Mouse (Mus musculus): ENCODE data around the gene Gm4894. TPM values are rescaled to one million over a fixed set of nuclear protein-coding genes. Genes with fewer than 3 reads are reported as not detected.
A peak's percentile ranks its signal among the peaks of the same experiment; 100 is the strongest.

Gene Gm4894
- polyA plus RNA-seq, 1 experiment: not detected

DNA sequence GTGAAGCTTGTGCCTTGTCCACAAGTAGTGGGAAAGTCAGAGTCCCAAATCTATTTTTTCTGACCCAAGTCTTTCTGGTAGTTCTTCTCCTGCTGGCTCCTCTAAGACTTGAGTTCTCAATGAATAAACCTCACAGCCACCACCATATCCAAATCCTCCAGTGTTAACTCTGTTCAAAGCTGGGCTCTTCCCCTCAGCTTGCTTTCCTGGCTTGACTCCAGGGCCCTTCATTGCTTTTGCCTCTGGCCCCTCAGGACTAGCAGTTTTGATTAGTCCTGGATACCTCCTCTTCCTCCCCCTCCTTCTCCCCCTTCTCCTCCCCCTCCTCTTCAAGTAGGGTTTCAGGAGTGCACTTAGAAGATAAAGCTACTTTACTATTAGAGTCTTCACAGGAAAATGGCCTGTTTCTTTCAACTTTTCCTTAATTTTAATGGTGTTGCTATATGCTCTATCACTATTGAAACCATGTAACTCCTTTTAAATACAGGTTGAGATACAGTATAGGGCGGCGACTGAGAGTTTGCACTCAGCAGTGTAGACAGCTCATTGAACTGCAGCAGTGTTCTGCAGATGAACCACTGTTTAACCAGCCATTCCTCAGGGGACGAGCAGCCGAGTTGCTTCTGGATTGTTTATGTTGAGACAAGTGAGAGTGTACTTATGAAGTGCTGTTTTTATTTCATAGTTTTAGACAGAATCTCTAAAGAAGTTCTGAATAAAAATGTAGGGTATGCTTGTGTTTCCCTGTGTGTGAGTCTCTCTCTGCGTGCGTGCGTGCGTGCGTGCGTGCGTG, 26.4 kb downstream of the Gm4894 start:
- DNase-seq (ENCODE audit: low read depth): peak; percentile 43

GRCm38 (mm10) chr9:49295101-49295500, 44.8 kb downstream of the Gm4894 start:
- no peak for TF ChIP-seq CTCF (IDR thresholded peaks at IDR 0.05; ENCODE audit: borderline replicate concordance, extremely low read depth, insufficient read depth, insufficient read length)
- no peak for TF ChIP-seq POLR2A (IDR thresholded peaks at IDR 0.05; ENCODE audit: borderline replicate concordance, extremely low read depth, insufficient read depth, insufficient read length, poor library complexity, severe bottlenecking)
- peak; percentile 35 for DNase-seq (ENCODE audit: low read depth)

More for the DNA sequence above, 26.4 kb downstream of the Gm4894 start:
- no peak for TF ChIP-seq CTCF (IDR thresholded peaks at IDR 0.05; ENCODE audit: borderline replicate concordance, extremely low read depth, insufficient read depth, insufficient read length)
- no peak for TF ChIP-seq POLR2A (IDR thresholded peaks at IDR 0.05; ENCODE audit: borderline replicate concordance, extremely low read depth, insufficient read depth, insufficient read length, poor library complexity, severe bottlenecking)

- no peak for DNase-seq (ENCODE audit: low read depth)
- no peak for TF ChIP-seq POLR2A (IDR thresholded peaks at IDR 0.05; ENCODE audit: borderline replicate concordance, extremely low read depth, insufficient read depth, insufficient read length, poor library complexity, severe bottlenecking)
- TF ChIP-seq CTCF (IDR thresholded peaks at IDR 0.05; ENCODE audit: borderline replicate concordance, extremely low read depth, insufficient read depth, insufficient read length): no peak
Measured at GRCm38 (mm10) chr9:49307576-49307975, 57.2 kb downstream of the Gm4894 start.

DNA sequence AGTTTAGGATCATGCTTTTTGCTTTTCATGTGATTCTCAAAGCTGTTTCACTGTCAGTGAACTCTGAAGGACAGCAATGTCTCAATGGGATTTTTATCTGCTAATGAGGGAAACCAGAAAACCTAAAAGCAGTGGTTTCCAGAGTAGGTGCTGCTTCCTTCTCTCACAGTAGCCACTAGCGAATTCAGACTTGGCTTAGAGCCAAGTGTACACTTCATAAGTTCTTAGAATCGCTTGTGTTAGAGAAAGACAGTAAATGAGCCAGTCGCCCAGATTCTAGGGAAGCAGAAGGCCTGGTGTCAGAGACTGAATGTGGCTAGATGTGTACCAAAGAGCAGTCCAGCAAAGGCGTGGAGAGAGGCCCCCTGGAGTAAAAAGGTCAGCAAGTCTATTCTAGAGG, 60.5 kb downstream of the Gm4894 start:
- TF ChIP-seq CTCF (IDR thresholded peaks at IDR 0.05; ENCODE audit: borderline replicate concordance, extremely low read depth, insufficient read depth, insufficient read length) (no peak), POLR2A (IDR thresholded peaks at IDR 0.05; ENCODE audit: borderline replicate concordance, extremely low read depth, insufficient read depth, insufficient read length, poor library complexity, severe bottlenecking) (no peak)
- peak; percentile 30 for DNase-seq (ENCODE audit: low read depth)

DNA sequence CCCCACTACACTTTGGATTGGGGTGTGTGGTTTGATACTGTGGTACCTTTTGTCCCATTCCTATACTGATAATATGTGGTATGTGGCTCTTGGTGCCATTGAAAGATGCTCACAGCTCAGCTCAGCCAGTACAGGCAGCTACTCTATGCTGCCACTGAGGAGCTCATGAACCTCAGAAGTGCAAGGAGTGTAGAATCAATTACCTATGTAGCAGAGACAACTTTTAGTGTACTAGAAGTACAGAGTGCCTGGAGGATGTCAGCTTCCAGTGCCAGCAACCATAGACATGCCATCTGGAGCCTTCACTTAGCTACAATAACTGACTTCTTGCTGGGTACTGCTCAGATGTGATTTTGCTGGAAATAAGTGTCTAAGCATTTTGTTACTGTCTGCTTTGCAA, 68.3 kb downstream of the Gm4894 start:
- DNase-seq (ENCODE audit: low read depth): peak; percentile 5
- TF ChIP-seq POLR2A (IDR thresholded peaks at IDR 0.05; ENCODE audit: borderline replicate concordance, extremely low read depth, insufficient read depth, insufficient read length, poor library complexity, severe bottlenecking): no peak
- no peak for TF ChIP-seq CTCF (IDR thresholded peaks at IDR 0.05; ENCODE audit: borderline replicate concordance, extremely low read depth, insufficient read depth, insufficient read length)

Other genes with a start within 250 kb of the Gm4894 start
- gene Zw10, start 194.9 kb upstream of the Gm4894 start, polyA plus RNA-seq (2012; rRNA removed): 28.9 and 36.7 TPM in 2 replicates
- 1.8 and 2.2 TPM in 2 replicates for gene Tmprss5, start 169.3 kb upstream of the Gm4894 start, polyA plus RNA-seq (2012; rRNA removed)
- 5.7 and 8.2 TPM in 2 replicates for gene Drd2, start 90.1 kb downstream of the Gm4894 start, polyA plus RNA-seq (2012; rRNA removed)
- 0.06 and 0.07 TPM in 2 replicates for gene Ankk1, start 176.5 kb downstream of the Gm4894 start, polyA plus RNA-seq (2012; rRNA removed)
- gene Ttc12, start 235.7 kb downstream of the Gm4894 start, polyA plus RNA-seq (2012; rRNA removed): 1.2 and 2.5 TPM in 2 replicates

All from brain, embryonic 14.5 days (tissue).